Mouse (Mus musculus): ENCODE results near the gene Wnt6.

DNA sequence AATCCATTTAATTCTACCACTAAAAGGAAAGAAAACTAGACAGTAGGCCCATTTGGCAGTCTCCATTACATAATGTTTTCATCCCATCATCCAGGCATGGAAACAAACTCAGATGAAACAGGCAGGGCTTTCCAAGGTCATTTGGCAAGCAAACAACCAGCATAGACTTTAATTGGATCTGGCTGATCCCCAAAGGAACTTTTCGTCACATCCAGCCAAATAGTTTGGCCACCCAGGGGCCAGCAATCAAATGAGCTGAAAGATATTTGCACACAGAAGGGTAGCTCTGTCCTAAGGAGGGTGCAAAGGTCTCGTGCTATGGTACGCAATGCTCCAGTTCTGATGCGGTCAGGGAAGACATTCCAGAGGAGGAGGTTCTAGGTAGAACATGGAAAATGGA lies 21.0 kb upstream of the Wnt6 start:
- TF ChIP-seq CTCF (IDR thresholded peaks at IDR 0.05; ENCODE audit: borderline replicate concordance, extremely low read depth, insufficient read depth, insufficient read length) (no peak), POLR2A (IDR thresholded peaks at IDR 0.05; ENCODE audit: borderline replicate concordance, extremely low read depth, insufficient read depth, insufficient read length, poor library complexity, severe bottlenecking) (no peak)

Data from brain, embryonic 14.5 days (tissue).